Mouse (Mus musculus) heart, postnatal 0 days (tissue): ENCODE results near the gene Pla2r1. TPM values are rescaled to one million over a fixed set of nuclear protein-coding genes. Genes with fewer than 3 reads are reported as not detected.

Experiments
- ATAC-seq: fragments of 200-750 bp; cut with Nextera tagmentation; 2 replicates; pipeline ENCODE4 v1.8.0; 2017; ENCODE audit warnings: low read depth, moderate number of reproducible peaks, moderate library complexity; ENCODE audit not compliant: insufficient read depth
- DNase-seq: peaks from one replicate; pipeline ENCODE4 v3.0.0-alpha.2; 2016; ENCODE audit warnings: low spot score
- H3K27ac ChIP-seq: fragments of 300-500 bp; sonication (generic); 2 replicates; pipeline ENCODE4 v1.5.1; 2014; ENCODE audit warnings: low read depth, mild to moderate bottlenecking
- H3K27me3 ChIP-seq: fragments of 300-500 bp; sonication (generic); 2 replicates; pipeline ENCODE4 v1.6.1; 2014; ENCODE audit warnings: low read length, mixed read lengths; ENCODE audit not compliant: control insufficient read depth, insufficient read depth
- H3K36me3 ChIP-seq: fragments of 300-500 bp; sonication (generic); replicated peaks from 2 replicates; pipeline ENCODE4 v1.6.1; 2014; ENCODE audit warnings: low read length, mixed read lengths; ENCODE audit not compliant: control insufficient read depth, insufficient read depth
- H3K4me1 ChIP-seq: fragments of 300-500 bp; sonication (generic); 2 replicates; pipeline ENCODE4 v1.6.1; 2014; ENCODE audit warnings: antibody characterized with exemption; ENCODE audit not compliant: control insufficient read depth, insufficient read depth
- H3K4me2 ChIP-seq: fragments of 300-500 bp; sonication (generic); 2 replicates; pipeline ENCODE4 v1.6.1; 2014; ENCODE audit warnings: low read depth, mild to moderate bottlenecking, low read length, moderate library complexity
- H3K4me3 ChIP-seq: fragments of 300-500 bp; sonication (generic); 2 replicates; pipeline ENCODE4 v1.5.1; 2014; ENCODE audit warnings: low read depth, low read length
- H3K9ac ChIP-seq: fragments of 300-500 bp; sonication (generic); replicated peaks from 2 replicates; pipeline ENCODE4 v1.6.1; 2014; ENCODE audit warnings: low read depth, low read length, mixed read lengths
- H3K9me3 ChIP-seq: fragments of 300-500 bp; sonication (generic); replicated peaks from 2 replicates; pipeline ENCODE4 v1.6.1; 2016; ENCODE audit warnings: low read length; ENCODE audit not compliant: control insufficient read depth
- CTCF ChIP-seq: IDR thresholded peaks from 2 replicates; pipeline ENCODE4 v1.5.1; 2016; ENCODE audit warnings: antibody characterized with exemption, control low read depth, low read depth
- EP300 ChIP-seq: IDR thresholded peaks from 2 replicates; pipeline ENCODE4 v1.6.1; 2016; ENCODE audit warnings: antibody characterized with exemption, low read depth
- WGBS: fragments of 180-500 bp; shearing (Covaris S2); extraction: QIAGEN DNeasy Blood & Tissue Kit; methylation state at CpG from one replicate; pipeline ENCODE4 v1.1.7; 2014; 5-methylcytosine and 5-hydroxymethylcytosine counted together
- polyA plus RNA-seq: library from polyadenylated mRNA; unstranded; fragments of >200 nt; fragmentation: Nextera tagmentation; extraction: Ambion mirVana; gene quantifications from 2 replicates; pipeline ENCODE4 v1.2.1, GENCODE M21; 2015
- total RNA-seq: library from RNA; depleted of rRNA; stranded (reverse); fragments of >200 nt; gene quantifications from 2 replicates; pipeline ENCODE4 v1.2.3, GENCODE M21; 2014; ENCODE audit warnings: low replicate concordance

Gene Pla2r1
- total and polyA plus RNA-seq, 2 experiments from 2014 or later, result 0.61 to 1.00 TPM

DNA sequence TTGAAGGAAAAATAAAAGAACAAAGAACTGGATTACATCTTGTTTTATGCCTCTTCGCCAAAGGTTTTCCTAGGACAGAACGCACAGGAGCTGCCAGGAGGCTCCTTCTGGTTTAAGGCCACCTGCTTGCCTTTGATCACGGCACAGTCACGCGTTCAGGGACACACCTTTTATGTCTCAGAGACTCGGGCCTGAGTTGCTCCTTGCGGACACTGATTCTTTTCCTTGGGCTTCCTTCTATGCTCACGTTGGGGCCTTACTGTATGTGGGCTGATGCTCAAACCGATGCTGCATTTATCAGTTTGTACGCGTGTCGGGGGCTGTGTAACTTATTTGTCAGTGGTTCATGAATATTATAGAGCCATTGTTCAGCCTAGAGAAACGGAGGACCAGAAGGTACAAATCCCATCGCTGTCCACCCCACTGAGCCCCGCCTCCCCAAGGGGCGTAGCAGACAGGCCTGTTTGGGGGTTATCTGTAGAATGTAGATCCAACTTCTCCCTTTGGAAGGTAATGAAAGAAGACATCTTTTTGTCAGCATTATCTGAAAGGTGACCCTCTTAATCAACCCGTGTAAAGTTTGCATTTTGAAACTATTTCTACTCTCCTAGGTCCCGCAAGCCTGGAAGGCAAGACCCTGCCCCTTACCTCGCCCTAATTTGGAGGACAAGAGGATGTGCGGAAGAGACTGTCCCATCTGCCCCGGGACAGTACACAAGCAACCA is 769 bp downstream of the Pla2r1 start:
- H3K27me3 ChIP-seq, result no peaks in the 10 kb centered on the region
- H3K9ac ChIP-seq, result peak overlapping the region; percentile 55
- peak overlapping the region; percentile 82 for H3K4me2 ChIP-seq
- 45% methylated on average over 21 of the region's 21 CpGs for WGBS
- DNase-seq (no peak), ATAC-seq (no peak)
- peaks cover 20% of the 10 kb centered on the region for H3K4me1 ChIP-seq
- no peak overlapping the region for H3K27ac ChIP-seq
- TF ChIP-seq CTCF (no peak), EP300 (no peak)
- no peaks in the 10 kb centered on the region for H3K9me3 ChIP-seq
- peak overlapping the region; percentile 51 for H3K4me3 ChIP-seq
- H3K36me3 ChIP-seq, result no peaks in the 10 kb centered on the region

DNA sequence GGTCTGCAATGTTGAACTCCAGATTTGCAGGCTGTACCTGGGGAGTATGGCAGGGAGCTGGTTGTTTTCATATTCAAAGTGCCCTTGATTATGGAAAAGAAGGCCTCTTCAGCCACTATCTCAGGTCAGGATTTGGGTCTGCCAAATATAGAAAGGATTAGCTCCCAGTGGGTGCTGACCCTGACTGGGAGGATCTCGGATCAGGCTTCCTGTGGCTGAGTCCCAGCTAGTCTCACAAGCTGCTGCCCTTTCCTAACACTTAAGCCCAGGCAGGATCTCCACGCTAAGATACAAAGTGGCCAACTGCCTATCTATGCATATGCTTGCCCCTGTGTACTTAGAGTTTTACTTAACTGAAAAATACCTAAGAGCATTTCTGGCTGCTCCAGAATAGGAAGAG is 1.4 kb downstream of the Pla2r1 start:
- Histone ChIP-seq H3K27ac (no peak overlapping the region), H3K4me3 (no peak overlapping the region), H3K36me3 (no peaks in the 10 kb centered on the region), H3K4me1 (peaks cover 20% of the 10 kb centered on the region), H3K27me3 (no peaks in the 10 kb centered on the region), H3K4me2 (no peak overlapping the region), H3K9me3 (no peaks in the 10 kb centered on the region), H3K9ac (no peak overlapping the region)
- DNase-seq (no peak), ATAC-seq (no peak)
- no peak for TF ChIP-seq CTCF
- TF ChIP-seq EP300, result no peak
- 22% methylated on average over 2 of the region's 2 CpGs for WGBS

GRCm38 (mm10) chr2:60550521-60550920 is 2.6 kb downstream of the Pla2r1 start:
- no peak overlapping the region for H3K27ac ChIP-seq
- ATAC-seq, result no peak
- no peak for DNase-seq
- no peak overlapping the region for H3K9ac ChIP-seq
- no peaks in the 10 kb centered on the region for H3K36me3 ChIP-seq
- H3K4me2 ChIP-seq, result no peak overlapping the region
- WGBS, result 90% methylated on average over 8 of the region's 8 CpGs
- no peak for TF ChIP-seq CTCF
- no peak for TF ChIP-seq EP300
- no peaks in the 10 kb centered on the region for H3K9me3 ChIP-seq
- no peak overlapping the region for H3K4me3 ChIP-seq
- no peaks in the 10 kb centered on the region for H3K27me3 ChIP-seq
- peaks cover 20% of the 10 kb centered on the region for H3K4me1 ChIP-seq

- Histone ChIP-seq H3K27me3 (no peaks in the 10 kb centered on the region), H3K27ac (no peak overlapping the region), H3K36me3 (no peaks in the 10 kb centered on the region), H3K9me3 (no peaks in the 10 kb centered on the region), H3K4me3 (no peak overlapping the region), H3K9ac (no peak overlapping the region), H3K4me2 (no peak overlapping the region), H3K4me1 (peaks cover 20% of the 10 kb centered on the region)
- no peak for TF ChIP-seq CTCF
- TF ChIP-seq EP300, result no peak
- WGBS, result 82% methylated on average over 2 of the region's 2 CpGs
- no peak for DNase-seq
- no peak for ATAC-seq
These were observed 3.3 kb downstream of the Pla2r1 start for GRCm38 (mm10) chr2:60549851-60550250.

GRCm38 (mm10) chr2:60546082-60546481 is 7.0 kb downstream of the Pla2r1 start:
- 81% methylated on average over 4 of the region's 4 CpGs for WGBS
- no peak for DNase-seq
- Histone ChIP-seq H3K4me1 (no peaks in the 10 kb centered on the region), H3K36me3 (no peaks in the 10 kb centered on the region), H3K9ac (no peak overlapping the region), H3K27me3 (no peaks in the 10 kb centered on the region), H3K4me3 (no peak overlapping the region), H3K27ac (no peak overlapping the region), H3K4me2 (no peak overlapping the region), H3K9me3 (no peaks in the 10 kb centered on the region)
- ATAC-seq, result no peak
- no peak for TF ChIP-seq EP300
- no peak for TF ChIP-seq CTCF

- no peak overlapping the region for H3K27ac ChIP-seq
- H3K9ac ChIP-seq, result no peak overlapping the region
- H3K27me3 ChIP-seq, result no peaks in the 10 kb centered on the region
- H3K9me3 ChIP-seq, result no peaks in the 10 kb centered on the region
- DNase-seq (no peak), ATAC-seq (no peak)
- H3K4me1 ChIP-seq, result no peaks in the 10 kb centered on the region
- TF ChIP-seq EP300 (no peak), CTCF (no peak)
- H3K4me2 ChIP-seq, result no peak overlapping the region
- H3K4me3 ChIP-seq, result no peak overlapping the region
- H3K36me3 ChIP-seq, result no peaks in the 10 kb centered on the region
- 76% methylated on average over 5 of the region's 5 CpGs for WGBS
These were observed 9.1 kb downstream of the Pla2r1 start for GRCm38 (mm10) chr2:60544006-60544405.
